Mouse (Mus musculus): ENCODE measurements around the gene Pparg.

Pparg gene

GRCm38 (mm10) chr6:115504160-115504558, 143.4 kb downstream of the Pparg start:
- no peak for DNase-seq (ENCODE audit: low spot score in 2 of 2)

- DNase-seq (ENCODE audit: low spot score in 2 of 2): no peak
Measured at GRCm38 (mm10) chr6:115504915-115505314, 144.2 kb downstream of the Pparg start.

GRCm38 (mm10) chr6:115506425-115506824, 145.7 kb downstream of the Pparg start:
- DNase-seq (ENCODE audit: low spot score in 2 of 2): no peak

- DNase-seq (ENCODE audit: low spot score in 2 of 2): no peak
Measured at GRCm38 (mm10) chr6:115511447-115511846, 150.7 kb downstream of the Pparg start.

- DNase-seq (ENCODE audit: low spot score in 2 of 2): no peak
Measured at GRCm38 (mm10) chr6:115513207-115513606, 152.5 kb downstream of the Pparg start.

- DNase-seq (ENCODE audit: low spot score in 2 of 2): no peak
Measured at GRCm38 (mm10) chr6:115517904-115518303, 157.2 kb downstream of the Pparg start.

- DNase-seq (ENCODE audit: low spot score in 2 of 2): no peak
Measured at GRCm38 (mm10) chr6:115518352-115518751, 157.6 kb downstream of the Pparg start.

GRCm38 (mm10) chr6:115519275-115519699, 158.5 kb downstream of the Pparg start:
- no peak for DNase-seq (ENCODE audit: low spot score in 2 of 2)

- no peak for DNase-seq (ENCODE audit: low spot score in 2 of 2)
Measured at GRCm38 (mm10) chr6:115521923-115522322, 161.2 kb downstream of the Pparg start.

- no peak for DNase-seq (ENCODE audit: low spot score in 2 of 2)
Measured at GRCm38 (mm10) chr6:115522691-115523146, 162.0 kb downstream of the Pparg start.

GRCm38 (mm10) chr6:115523201-115523600, 162.4 kb downstream of the Pparg start:
- DNase-seq (ENCODE audit: low spot score in 2 of 2): no peak

- DNase-seq (ENCODE audit: low spot score in 2 of 2): no peak
Measured at GRCm38 (mm10) chr6:115524449-115524990, 163.8 kb downstream of the Pparg start.

- DNase-seq (ENCODE audit: low spot score in 2 of 2): peak in 1 of 2 experiments; percentile 78
Measured at GRCm38 (mm10) chr6:115527418-115527817, 166.7 kb downstream of the Pparg start.

- no peak for DNase-seq (ENCODE audit: low spot score in 2 of 2)
Measured at GRCm38 (mm10) chr6:115528372-115528771, 167.6 kb downstream of the Pparg start.

GRCm38 (mm10) chr6:115534617-115535016, 173.9 kb downstream of the Pparg start:
- DNase-seq (ENCODE audit: low spot score in 2 of 2): no peak

GRCm38 (mm10) chr6:115536169-115536568, 175.4 kb downstream of the Pparg start:
- no peak for DNase-seq (ENCODE audit: low spot score in 2 of 2)

- peak; percentile 82 to 84 for DNase-seq (ENCODE audit: low spot score in 2 of 2)
Measured at GRCm38 (mm10) chr6:115538645-115539429, 178.1 kb downstream of the Pparg start.

All from urinary bladder, adult 18-20 months (tissue).